Mouse (Mus musculus) cortical plate, adult 2 months (tissue): ENCODE data around the gene Gnb4. TPM values are rescaled to one million over a fixed set of nuclear protein-coding genes. Genes with fewer than 3 reads are reported as not detected.
A peak's percentile ranks its signal among the peaks of the same experiment; 100 is the strongest.

ENCODE experiments used
- H3K27ac ChIP-seq: fragments of 200-500 bp; 2 replicates; pipeline ENCODE4 v1.5.1; 2012; ENCODE audit warnings: low read length, control low read depth, inconsistent platforms; ENCODE audit not compliant: insufficient read depth
- H3K4me1 ChIP-seq: fragments of 200-500 bp; 2 replicates; pipeline ENCODE4 v1.6.1; 2011; ENCODE audit warnings: low read length; ENCODE audit not compliant: control insufficient read depth, insufficient read depth
- H3K4me3 ChIP-seq: fragments of 200-500 bp; 2 replicates; pipeline ENCODE4 v1.5.1; 2011; ENCODE audit warnings: mild to moderate bottlenecking, low read length, control low read depth; ENCODE audit not compliant: insufficient read depth
- CTCF ChIP-seq: fragments of 200-500 bp; IDR thresholded peaks from 2 replicates; pipeline ENCODE4 v1.5.1; 2011; ENCODE audit warnings: mild to moderate bottlenecking, control low read depth, low read length; ENCODE audit not compliant: insufficient read depth; ENCODE audit errors: extremely low read depth
- POLR2A ChIP-seq: fragments of 200-500 bp; IDR thresholded peaks from 2 replicates; pipeline ENCODE4 v1.6.1; 2011; ENCODE audit warnings: mild to moderate bottlenecking, low read length, control low read depth; ENCODE audit not compliant: insufficient read depth; ENCODE audit errors: extremely low read depth
- polyA plus RNA-seq: library from polyadenylated mRNA; depleted of rRNA; stranded (reverse); fragments of >200 nt; gene quantifications from 2 replicates; pipeline ENCODE4 v1.2.3, GENCODE M21; 2012; rRNA removed

Gene Gnb4
- polyA plus RNA-seq, 1 experiment, result 46.6 TPM

- peaks cover 4% of the 10 kb centered on the region; the same call in 1 of the 2 replicates for H3K4me1 ChIP-seq
- no peak for TF ChIP-seq CTCF
- TF ChIP-seq POLR2A, result no peak
- H3K4me3 ChIP-seq, result no peak overlapping the region
- H3K27ac ChIP-seq, result peak overlapping the region; percentile 80; the same call in 1 of the 2 replicates
Observed at GRCm38 (mm10) chr3:32537556-32537955, 78.8 kb downstream of the Gnb4 start.

GRCm38 (mm10) chr3:32535692-32536091 lies 80.7 kb downstream of the Gnb4 start:
- TF ChIP-seq POLR2A, result no peak
- TF ChIP-seq CTCF, result no peak
- H3K4me1 ChIP-seq, result peaks cover 4% of the 10 kb centered on the region; the same call in 1 of the 2 replicates

More at GRCm38 (mm10) chr3:32535692-32536091, 80.7 kb downstream of the Gnb4 start:
- H3K4me3 ChIP-seq, result no peak overlapping the region
- H3K27ac ChIP-seq, result no peak overlapping the region

Other genes starting within 250 kb of the Gnb4 start
- gene Pik3ca, start 218.9 kb downstream of the Gnb4 start, polyA plus RNA-seq, result 20.3 and 23.1 TPM in 2 replicates
- not detected in 2 replicates for gene Kcnmb3, start 124.4 kb downstream of the Gnb4 start, polyA plus RNA-seq
- gene Zfp639, start 106.3 kb downstream of the Gnb4 start, polyA plus RNA-seq, result 52.0 and 52.8 TPM in 2 replicates
- 101 and 106 TPM in 2 replicates for gene Mfn1, start 87.1 kb downstream of the Gnb4 start, polyA plus RNA-seq
- gene Actl6a, start 89.7 kb upstream of the Gnb4 start, polyA plus RNA-seq, result 17.7 and 17.9 TPM in 2 replicates
- gene Ndufb5, start 120.4 kb upstream of the Gnb4 start, polyA plus RNA-seq, result 321 and 333 TPM in 2 replicates
- 12.7 and 12.8 TPM in 2 replicates for gene Mrpl47, start 121.0 kb upstream of the Gnb4 start, polyA plus RNA-seq
- 11.4 and 11.7 TPM in 2 replicates for gene Usp13, start 201.0 kb upstream of the Gnb4 start, polyA plus RNA-seq